Mouse (Mus musculus) kidney, embryonic 15.5 days (tissue): ENCODE measurements at regions not wholly inside any gene's neighbourhood (a gene's known extent, or its start where the extent isn't known, plus 50 kb on each side); places are given as distances from the start of the nearest gene placed in this dataset.

Source experiments
- ATAC-seq: fragments of 200-750 bp; cut with Nextera tagmentation; replicated peaks from 2 replicates; pipeline ENCODE4 v1.8.0; 2017; ENCODE audit warnings: moderate TSS enrichment; ENCODE audit not compliant: low FRiP score
- H3K27ac ChIP-seq: fragments of 300-500 bp; sonication (generic); 2 replicates; pipeline ENCODE4 v1.5.1; 2015; ENCODE audit warnings: mild to moderate bottlenecking, inconsistent platforms
- H3K27me3 ChIP-seq: fragments of 300-500 bp; sonication (generic); 2 replicates; pipeline ENCODE4 v1.6.1; 2015; ENCODE audit warnings: inconsistent platforms
- H3K36me3 ChIP-seq: fragments of 300-500 bp; sonication (generic); 2 replicates; pipeline ENCODE4 v1.6.1; 2015; ENCODE audit warnings: inconsistent platforms
- H3K4me1 ChIP-seq: fragments of 300-500 bp; sonication (generic); 2 replicates; pipeline ENCODE4 v1.6.1; 2015; ENCODE audit warnings: inconsistent platforms
- H3K4me2 ChIP-seq: fragments of 300-500 bp; sonication (generic); 2 replicates; pipeline ENCODE4 v1.6.1; 2015; ENCODE audit warnings: moderate library complexity, mild to moderate bottlenecking, inconsistent platforms
- H3K4me3 ChIP-seq: fragments of 300-500 bp; sonication (generic); replicated peaks from 2 replicates; pipeline ENCODE4 v1.5.1; 2015; ENCODE audit warnings: mild to moderate bottlenecking, inconsistent platforms
- H3K9ac ChIP-seq: fragments of 300-500 bp; sonication (generic); 2 replicates; pipeline ENCODE4 v1.6.1; 2015; ENCODE audit warnings: mild to moderate bottlenecking, inconsistent platforms
- H3K9me3 ChIP-seq: fragments of 300-500 bp; sonication (generic); replicated peaks from 2 replicates; pipeline ENCODE4 v1.6.1; 2016; ENCODE audit warnings: inconsistent platforms
- WGBS: fragments of 180-500 bp; shearing (Covaris S2); methylation state at CpG from one replicate; pipeline ENCODE4 v1.1.7; 2015; ENCODE audit warnings: mixed read lengths; 5-methylcytosine and 5-hydroxymethylcytosine counted together

- no peak overlapping the region for H3K4me3 ChIP-seq
Measured at GRCm38 (mm10) chr14:79929451-79929850, 54.4 kb upstream of the Olfm4 start.

GRCm38 (mm10) chr14:79927161-79927560 is 56.7 kb upstream of the Olfm4 start:
- Histone ChIP-seq H3K4me1 (no peaks in the 10 kb centered on the region), H3K27me3 (no peaks in the 10 kb centered on the region), H3K9me3 (no peaks in the 10 kb centered on the region), H3K9ac (no peak overlapping the region), H3K4me3 (no peak overlapping the region), H3K27ac (no peak overlapping the region), H3K36me3 (no peaks in the 10 kb centered on the region), H3K4me2 (no peak overlapping the region)
- no peak for ATAC-seq
- 63% methylated on average over 1 of the region's 1 CpGs for WGBS

More at GRCm38 (mm10) chr14:79929451-79929850, 54.4 kb upstream of the Olfm4 start:
- 69% methylated on average over 3 of the region's 3 CpGs for WGBS
- no peaks in the 10 kb centered on the region for H3K36me3 ChIP-seq
- no peaks in the 10 kb centered on the region for H3K27me3 ChIP-seq
- H3K4me2 ChIP-seq: no peak overlapping the region
- no peak overlapping the region for H3K9ac ChIP-seq
- no peaks in the 10 kb centered on the region for H3K9me3 ChIP-seq
- H3K4me1 ChIP-seq: no peaks in the 10 kb centered on the region
- ATAC-seq: no peak
- H3K27ac ChIP-seq: no peak overlapping the region

- H3K27me3 ChIP-seq: no peaks in the 10 kb centered on the region
- no peak overlapping the region for H3K4me2 ChIP-seq
- H3K27ac ChIP-seq: no peak overlapping the region
- no peak overlapping the region for H3K4me3 ChIP-seq
- H3K36me3 ChIP-seq: no peaks in the 10 kb centered on the region
- peak; percentile 40; the same call in 1 of the 2 replicates for ATAC-seq
- peaks cover 8% of the 10 kb centered on the region; the same call in 1 of the 2 replicates for H3K4me1 ChIP-seq
- 46% methylated on average over 9 of the region's 9 CpGs for WGBS
- H3K9ac ChIP-seq: no peak overlapping the region
- no peaks in the 10 kb centered on the region for H3K9me3 ChIP-seq
Measured at GRCm38 (mm10) chr14:79916960-79917848, 66.7 kb upstream of the Olfm4 start.

- H3K27ac ChIP-seq: no peak overlapping the region
- H3K27me3 ChIP-seq: no peaks in the 10 kb centered on the region
- H3K9me3 ChIP-seq: no peaks in the 10 kb centered on the region
- H3K9ac ChIP-seq: no peak overlapping the region
- no peak for ATAC-seq
- H3K4me3 ChIP-seq: no peak overlapping the region
- H3K36me3 ChIP-seq: no peaks in the 10 kb centered on the region
- peaks cover 8% of the 10 kb centered on the region; the same call in 1 of the 2 replicates for H3K4me1 ChIP-seq
- 80% methylated on average over 4 of the region's 4 CpGs for WGBS
- H3K4me2 ChIP-seq: no peak overlapping the region
Measured at GRCm38 (mm10) chr14:79914966-79915365, 68.9 kb upstream of the Olfm4 start.

- Histone ChIP-seq H3K4me3 (no peak overlapping the region), H3K4me2 (no peak overlapping the region), H3K27ac (no peak overlapping the region), H3K9me3 (no peaks in the 10 kb centered on the region), H3K9ac (no peak overlapping the region), H3K36me3 (no peaks in the 10 kb centered on the region), H3K4me1 (peaks cover 8% of the 10 kb centered on the region; the same call in 1 of the 2 replicates), H3K27me3 (no peaks in the 10 kb centered on the region)
- no peak for ATAC-seq
Measured at GRCm38 (mm10) chr14:79913315-79913714, 70.6 kb upstream of the Olfm4 start.

- no peak for ATAC-seq
- Histone ChIP-seq H3K9ac (no peak overlapping the region), H3K36me3 (no peaks in the 10 kb centered on the region), H3K9me3 (no peaks in the 10 kb centered on the region), H3K27me3 (no peaks in the 10 kb centered on the region), H3K4me1 (peaks cover 8% of the 10 kb centered on the region; the same call in 1 of the 2 replicates), H3K4me3 (no peak overlapping the region), H3K4me2 (no peak overlapping the region), H3K27ac (no peak overlapping the region)
- 45% methylated on average over 4 of the region's 4 CpGs for WGBS
Measured at GRCm38 (mm10) chr14:79912610-79913009, 71.3 kb upstream of the Olfm4 start.

- H3K9ac ChIP-seq: no peak overlapping the region
- H3K9me3 ChIP-seq: no peaks in the 10 kb centered on the region
- no peaks in the 10 kb centered on the region for H3K4me1 ChIP-seq
- H3K4me3 ChIP-seq: no peak overlapping the region
- no peaks in the 10 kb centered on the region for H3K27me3 ChIP-seq
- no peak overlapping the region for H3K27ac ChIP-seq
- no peak for ATAC-seq
- no peak overlapping the region for H3K4me2 ChIP-seq
- no peaks in the 10 kb centered on the region for H3K36me3 ChIP-seq
- WGBS: 25% methylated on average over 4 of the region's 4 CpGs
Measured at GRCm38 (mm10) chr14:79907761-79908160, 76.1 kb upstream of the Olfm4 start.

GRCm38 (mm10) chr14:79905574-79905973 is 78.3 kb upstream of the Olfm4 start:
- Histone ChIP-seq H3K9me3 (no peaks in the 10 kb centered on the region), H3K36me3 (no peaks in the 10 kb centered on the region), H3K9ac (no peak overlapping the region), H3K4me1 (no peaks in the 10 kb centered on the region), H3K4me2 (no peak overlapping the region), H3K27ac (no peak overlapping the region), H3K27me3 (no peaks in the 10 kb centered on the region), H3K4me3 (no peak overlapping the region)
- no peak for ATAC-seq
- WGBS: 49% methylated on average over 2 of the region's 2 CpGs

- H3K27ac ChIP-seq: no peak overlapping the region
- H3K9ac ChIP-seq: no peak overlapping the region
- WGBS: 13% methylated on average over 1 of the region's 1 CpGs
- H3K4me3 ChIP-seq: no peak overlapping the region
- ATAC-seq: no peak
- H3K36me3 ChIP-seq: no peaks in the 10 kb centered on the region
- H3K4me1 ChIP-seq: peaks cover 10% of the 10 kb centered on the region
- H3K4me2 ChIP-seq: no peak overlapping the region
- H3K27me3 ChIP-seq: no peaks in the 10 kb centered on the region
- H3K9me3 ChIP-seq: no peaks in the 10 kb centered on the region
Measured at GRCm38 (mm10) chr14:79902355-79902754, 81.5 kb upstream of the Olfm4 start.

- 4% methylated on average over 5 of the region's 5 CpGs for WGBS
- no peak overlapping the region for H3K4me2 ChIP-seq
- no peaks in the 10 kb centered on the region for H3K9me3 ChIP-seq
- ATAC-seq: peak; percentile 33; the same call in 1 of the 2 replicates
- no peaks in the 10 kb centered on the region for H3K27me3 ChIP-seq
- no peak overlapping the region for H3K9ac ChIP-seq
- no peak overlapping the region for H3K27ac ChIP-seq
- no peak overlapping the region for H3K4me3 ChIP-seq
- peaks cover 10% of the 10 kb centered on the region for H3K4me1 ChIP-seq
- H3K36me3 ChIP-seq: no peaks in the 10 kb centered on the region
Measured at GRCm38 (mm10) chr14:79898240-79898639, 85.6 kb upstream of the Olfm4 start.

- Histone ChIP-seq H3K4me3 (no peak overlapping the region), H3K4me2 (no peak overlapping the region), H3K9me3 (no peaks in the 10 kb centered on the region), H3K9ac (no peak overlapping the region), H3K4me1 (peaks cover 6% of the 10 kb centered on the region), H3K27me3 (no peaks in the 10 kb centered on the region), H3K27ac (no peak overlapping the region), H3K36me3 (no peaks in the 10 kb centered on the region)
- no peak for ATAC-seq
- 89% methylated on average over 4 of the region's 4 CpGs for WGBS
Measured at GRCm38 (mm10) chr14:79893241-79893640, 90.6 kb upstream of the Olfm4 start.

- ATAC-seq: no peak
- H3K27me3 ChIP-seq: no peaks in the 10 kb centered on the region
- no peaks in the 10 kb centered on the region for H3K36me3 ChIP-seq
- no peak overlapping the region for H3K9ac ChIP-seq
- no peaks in the 10 kb centered on the region for H3K4me1 ChIP-seq
- H3K9me3 ChIP-seq: no peaks in the 10 kb centered on the region
- H3K4me3 ChIP-seq: no peak overlapping the region
- 55% methylated on average over 2 of the region's 2 CpGs for WGBS
- H3K27ac ChIP-seq: no peak overlapping the region
- H3K4me2 ChIP-seq: no peak overlapping the region
Measured at GRCm38 (mm10) chr14:79890682-79891081, 93.2 kb upstream of the Olfm4 start.
